Mouse (Mus musculus): ENCODE results near the gene Olfr605.
"Not testable (repeated sequence)": the region's sequence is repeated elsewhere in the genome, so short reads cannot be mapped to it uniquely, and the experiment has no call there.

Gene Olfr605

DNA sequence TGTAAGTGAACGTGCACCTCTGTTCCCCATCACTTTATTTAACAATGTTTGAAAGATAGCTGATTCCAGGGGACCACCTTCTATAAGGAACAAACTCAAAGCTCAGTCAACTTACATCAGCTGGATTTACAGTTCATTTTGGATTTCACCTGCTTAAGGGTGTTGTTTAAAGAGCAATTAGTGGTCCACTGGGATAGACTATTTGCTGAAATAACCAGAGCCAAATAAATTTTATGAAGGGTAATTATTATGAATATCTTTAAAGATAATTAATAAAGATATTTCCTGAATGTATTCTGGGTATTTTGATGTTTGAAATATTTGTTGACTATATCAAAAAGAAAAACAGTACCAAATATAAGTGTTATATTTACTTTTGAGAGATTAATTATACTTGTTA is at the start of gene Olfr605:
TSS of gene Olfr605 (minus strand) at position 101 of the 400 bp plus-strand sequence.
- no peak for DNase-seq

DNA sequence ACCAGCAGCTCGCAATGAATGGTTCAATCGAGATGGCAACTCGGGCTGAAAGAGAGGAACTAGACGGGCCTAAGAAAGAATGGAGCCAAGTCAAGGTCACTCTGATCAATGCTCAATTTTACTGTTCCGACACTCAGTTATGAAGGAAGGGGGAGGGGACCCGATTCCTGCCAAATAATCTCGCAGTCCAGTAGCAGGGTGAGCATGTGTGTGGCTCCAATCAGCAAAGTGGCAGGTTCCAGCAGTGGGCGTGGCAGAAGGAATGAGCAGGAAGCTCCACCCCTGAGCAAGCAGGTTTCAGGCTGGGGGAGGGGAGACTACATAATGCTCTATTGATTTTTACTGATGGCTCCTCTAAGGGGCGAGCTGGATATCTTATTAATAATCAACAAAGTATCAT is 31.9 kb upstream of the Olfr605 start:
- not testable (repeated sequence) for DNase-seq

DNA sequence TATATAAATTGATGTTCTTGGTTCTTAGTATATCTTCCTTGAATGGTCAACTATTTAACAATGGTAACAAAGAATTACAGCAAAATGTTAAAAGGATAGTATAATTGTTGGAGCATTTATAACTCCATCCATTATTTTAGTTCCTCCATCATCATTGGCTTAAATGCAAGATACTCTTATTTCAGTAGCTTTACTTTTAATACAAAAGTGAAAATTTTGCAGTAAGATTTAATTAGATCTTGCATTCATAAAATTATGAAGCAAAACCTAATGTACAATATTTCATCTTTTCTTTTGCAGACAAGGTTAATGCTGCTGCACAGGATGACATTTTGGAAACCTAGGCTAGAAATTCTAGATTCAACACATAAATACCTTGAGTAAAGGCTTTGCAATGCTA is 24.3 kb upstream of the Olfr605 start, which contains the start of gene Olfr608:
TSS of gene Olfr608 (plus strand) at position 301 of the 400 bp plus-strand sequence.
- no peak for DNase-seq

DNA sequence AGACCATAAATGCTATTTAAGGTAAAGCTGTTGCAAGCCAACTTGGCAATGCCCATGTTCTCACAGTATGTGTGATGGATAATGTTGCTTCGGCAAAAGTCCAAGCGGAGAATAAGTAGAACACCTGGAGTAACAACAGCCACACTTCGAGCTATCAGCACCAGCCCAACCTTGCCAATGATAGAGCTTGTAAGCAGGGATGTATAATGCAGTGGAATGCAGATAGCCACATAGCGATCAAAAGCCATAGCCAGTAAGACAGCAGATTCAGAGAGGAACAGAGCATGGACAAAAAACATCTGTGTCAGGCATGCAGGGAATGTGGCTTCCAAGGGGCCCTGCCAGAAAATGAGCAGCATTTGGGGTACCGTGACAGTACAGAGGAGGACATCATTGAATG is 15.4 kb upstream of the Olfr605 start:
- no peak for DNase-seq

DNA sequence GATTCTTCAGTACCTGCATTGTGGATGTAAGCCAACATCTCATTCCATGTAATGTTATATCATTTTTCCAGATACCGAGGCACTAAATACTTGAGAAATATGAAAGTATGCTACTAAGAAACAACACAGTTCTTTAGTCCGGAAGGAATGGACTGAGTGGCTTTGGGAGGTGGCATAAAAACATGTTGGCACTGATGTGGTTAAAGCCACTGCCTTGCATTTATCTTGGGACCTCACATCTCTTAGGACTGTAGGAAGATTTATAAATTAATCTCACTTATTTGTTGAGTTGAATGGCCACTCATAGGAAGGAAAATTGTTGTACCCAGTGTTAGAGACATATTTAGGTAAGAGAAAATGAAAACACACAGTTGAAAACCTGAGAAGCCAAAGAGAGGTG is 3.5 kb upstream of the Olfr605 start, which contains the start of gene Olfr606:
TSS of gene Olfr606 (plus strand) at position 301 of the 400 bp plus-strand sequence.
- no peak for DNase-seq

DNA sequence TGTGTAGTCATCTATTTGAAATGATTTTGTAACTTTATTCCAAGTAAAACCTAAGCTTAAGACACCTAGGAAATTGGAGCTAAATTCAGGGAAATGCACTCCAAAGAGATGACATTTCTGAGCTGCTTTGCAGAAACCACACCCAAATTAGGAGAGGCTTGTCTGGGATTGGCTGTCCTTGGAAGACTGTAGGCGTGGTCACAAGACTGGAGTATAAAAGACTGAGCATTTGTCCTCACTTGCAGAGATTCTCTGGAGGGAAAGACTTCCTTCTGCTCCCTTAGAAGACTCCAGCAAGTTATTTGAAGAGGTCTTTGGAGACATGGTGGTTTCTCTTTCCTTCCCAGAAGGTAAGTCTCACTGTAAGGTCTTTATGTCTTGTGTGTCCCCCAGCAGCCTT is 30.5 kb downstream of the Olfr605 start, which contains the start of gene Usp17lc:
TSS of gene Usp17lc (plus strand) at position 301 of the 400 bp plus-strand sequence.
- not testable (repeated sequence) for DNase-seq

DNA sequence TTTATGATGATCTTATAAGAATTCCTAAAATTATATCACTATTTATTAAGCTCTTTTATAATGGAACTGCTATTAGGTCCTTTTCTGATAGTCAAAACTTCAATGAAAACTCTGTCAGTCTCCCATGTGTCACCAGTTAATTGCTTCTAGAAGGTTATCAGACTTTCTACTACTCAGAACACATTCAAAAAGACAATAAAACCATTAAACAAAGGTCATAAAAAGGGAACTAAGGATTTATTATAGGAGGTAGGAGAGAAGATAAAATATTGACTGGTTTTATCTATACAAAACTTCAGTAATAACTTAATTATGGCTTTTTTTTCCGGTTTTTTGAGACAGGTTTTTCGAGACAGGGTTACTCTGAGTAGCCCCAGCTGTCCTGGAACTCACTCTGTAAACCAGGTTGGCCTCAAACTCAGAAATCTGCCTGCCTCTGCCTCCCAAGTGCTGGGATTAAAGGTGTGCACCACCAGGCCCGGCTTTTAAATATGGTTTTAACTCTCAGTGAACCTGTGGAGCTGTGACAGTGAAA is 38.7 kb downstream of the Olfr605 start:
- DNase-seq = not testable (repeated sequence)

DNA sequence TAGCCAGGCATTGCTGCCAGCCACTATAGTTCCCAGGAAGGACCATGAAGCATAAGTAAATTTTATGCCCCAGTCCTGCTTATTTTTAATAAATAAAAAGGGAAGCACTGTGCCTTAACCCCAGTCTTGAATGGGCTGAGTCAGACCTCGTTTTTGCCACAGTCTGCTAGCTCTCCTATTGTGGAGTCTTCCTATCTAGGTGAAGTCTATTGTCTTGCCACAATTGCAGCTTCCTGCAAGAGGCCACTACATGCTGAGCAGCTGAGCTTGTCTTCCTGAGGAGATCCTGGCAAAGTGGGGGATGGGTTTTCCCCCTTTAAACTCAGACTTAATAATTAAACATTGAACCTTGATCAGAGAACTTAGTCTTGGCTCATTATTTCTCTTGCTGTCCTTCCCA is 46.3 kb downstream of the Olfr605 start:
- no peak for DNase-seq

DNA sequence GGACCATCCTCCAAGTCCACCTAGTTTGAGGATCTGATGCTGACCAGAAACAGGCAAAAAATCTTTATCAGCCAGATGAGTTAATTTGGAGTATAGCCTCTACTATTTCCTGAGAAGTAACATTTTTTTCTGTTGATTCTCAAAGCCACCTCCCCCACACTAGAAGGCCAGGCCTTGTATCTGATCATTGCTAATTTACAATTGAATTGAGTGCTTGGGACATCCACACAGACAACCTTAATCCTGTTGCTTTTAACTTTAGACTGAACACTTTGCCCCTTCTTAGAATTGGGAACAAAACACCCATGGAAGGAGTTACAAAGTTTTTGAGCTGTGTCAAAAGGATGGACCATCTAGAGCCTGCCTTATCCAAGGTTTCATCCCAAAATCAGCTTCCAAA is 47.5 kb downstream of the Olfr605 start:
- DNase-seq = no peak
